Mouse (Mus musculus): ENCODE results near the gene Dgcr2. TPM values are rescaled to one million over a fixed set of nuclear protein-coding genes. Genes with fewer than 3 reads are reported as not detected.

The Dgcr2 gene
- total and polyA plus RNA-seq, 2 experiments: 31.6 to 82.2 TPM

DNA sequence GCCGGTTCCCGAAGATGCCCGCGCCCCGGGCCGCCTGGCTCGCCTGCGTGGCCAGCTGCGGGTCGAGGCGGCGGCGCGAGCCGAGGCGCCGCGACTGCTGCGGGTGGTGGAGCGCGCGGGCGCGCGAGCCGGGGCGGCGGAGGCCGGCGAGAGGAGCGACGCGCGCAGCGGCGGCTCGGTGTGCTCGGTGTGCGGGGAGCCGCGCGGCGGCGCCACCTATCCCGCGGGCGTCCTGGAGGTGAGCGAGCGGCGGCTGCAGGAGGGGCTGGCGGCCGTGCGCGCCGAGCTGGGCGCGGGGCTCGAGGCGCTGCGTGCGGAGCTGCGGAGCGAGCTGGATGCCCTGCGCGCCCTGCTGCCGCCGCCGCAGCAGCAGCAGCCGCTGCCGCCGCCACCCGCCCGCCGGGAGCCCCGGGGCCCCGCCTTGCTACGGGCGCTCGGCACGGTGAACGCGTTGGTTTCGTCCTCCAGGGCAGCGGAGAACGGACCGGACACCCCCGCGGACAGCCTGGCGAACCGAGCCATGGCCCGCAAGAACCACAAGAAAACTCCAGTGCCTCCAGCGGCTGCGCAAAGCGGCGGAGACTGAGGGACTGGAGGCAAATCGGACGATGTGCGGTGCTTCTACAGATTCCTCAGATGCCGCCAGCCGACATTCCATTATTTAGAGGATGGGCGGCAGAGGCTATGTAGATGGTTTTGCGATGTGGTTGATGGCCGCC lies 64.5 kb downstream of the Dgcr2 start:
- WGBS: 2% methylated on average over 103 of the region's 103 CpGs
- Histone ChIP-seq H3K4me1 (ENCODE audit: control insufficient read depth, insufficient read depth, low read length) (no peaks in the 10 kb centered on the region), H3K9ac (ENCODE audit: low read depth, low read length) (no peak overlapping the region), H3K36me3 (ENCODE audit: control insufficient read depth, insufficient read depth, low read length) (no peaks in the 10 kb centered on the region), H3K27ac (replicated peaks; ENCODE audit: insufficient read depth, low read depth, low read length) (no peak overlapping the region), H3K27me3 (ENCODE audit: control insufficient read depth, insufficient read depth, low read length) (peaks cover 18% of the 10 kb centered on the region), H3K79me2 (ENCODE audit: control insufficient read depth, insufficient read depth, low read length) (no peaks in the 10 kb centered on the region), H3K4me3 (ENCODE audit: insufficient read depth, low read depth, low read length) (no peak overlapping the region)
- DNase-seq (ENCODE audit: extremely low read depth, low read depth, low spot score): no peak
- no peak for TF ChIP-seq POLR2A (IDR thresholded peaks at IDR 0.05; ENCODE audit: extremely low read depth, insufficient read depth, low read length)
- TF ChIP-seq CTCF (IDR thresholded peaks at IDR 0.05; ENCODE audit: low read depth, low read length): no peak

- H3K36me3 ChIP-seq (ENCODE audit: control insufficient read depth, insufficient read depth, low read length): no peaks in the 10 kb centered on the region
These were observed 65.1 kb downstream of the Dgcr2 start for GRCm38 (mm10) chr16:17833321-17833680.

DNA sequence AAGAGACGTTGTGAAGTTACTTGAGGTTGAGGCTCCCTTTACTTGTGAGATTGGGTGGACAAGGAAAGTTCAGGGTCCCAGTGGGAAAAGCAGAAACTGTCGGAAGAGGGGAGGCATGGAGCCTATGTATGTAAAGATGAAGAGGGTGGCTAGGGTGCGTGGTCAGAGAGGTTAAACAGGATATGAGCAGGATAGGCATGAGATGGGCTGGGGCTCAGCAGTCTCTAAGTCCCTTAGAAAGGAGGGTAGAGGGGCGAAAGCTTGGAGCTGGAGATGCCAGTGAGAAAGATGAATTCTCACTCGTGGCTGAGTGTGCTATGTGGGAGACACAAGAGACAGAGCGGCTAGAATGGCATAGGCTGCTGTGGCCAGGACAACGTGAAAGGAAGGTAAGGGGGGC lies 65.5 kb downstream of the Dgcr2 start, which contains the start of gene B830017H08Rik:
Gene B830017H08Rik, plus strand, starts transcription at position 301 of the 400 bp plus-strand sequence.
- H3K4me3 ChIP-seq (ENCODE audit: insufficient read depth, low read depth, low read length): no peak within 1 kb of the TSS
- no peak within 1 kb of the TSS for H3K27ac ChIP-seq (replicated peaks; ENCODE audit: insufficient read depth, low read depth, low read length)
- no peak for TF ChIP-seq POLR2A (IDR thresholded peaks at IDR 0.05; ENCODE audit: extremely low read depth, insufficient read depth, low read length)
- no peak for TF ChIP-seq CTCF (IDR thresholded peaks at IDR 0.05; ENCODE audit: low read depth, low read length)
- H3K27me3 ChIP-seq (ENCODE audit: control insufficient read depth, insufficient read depth, low read length): peaks cover 18% of the 10 kb centered on the region
- H3K79me2 ChIP-seq (ENCODE audit: control insufficient read depth, insufficient read depth, low read length): no peaks in the 10 kb centered on the region
- DNase-seq (ENCODE audit: extremely low read depth, low read depth, low spot score): no peak
- no peaks in the 10 kb centered on the region for H3K4me1 ChIP-seq (ENCODE audit: control insufficient read depth, insufficient read depth, low read length)
- H3K36me3 ChIP-seq (ENCODE audit: control insufficient read depth, insufficient read depth, low read length): no peaks in the 10 kb centered on the region
- 32% methylated on average over 7 of the region's 7 CpGs for WGBS
- no peak within 1 kb of the TSS for H3K9ac ChIP-seq (ENCODE audit: low read depth, low read length)

More at GRCm38 (mm10) chr16:17833321-17833680, 65.1 kb downstream of the Dgcr2 start:
- 1% methylated on average over 36 of the region's 37 CpGs for WGBS
- no peak for TF ChIP-seq CTCF (IDR thresholded peaks at IDR 0.05; ENCODE audit: low read depth, low read length)
- TF ChIP-seq POLR2A (IDR thresholded peaks at IDR 0.05; ENCODE audit: extremely low read depth, insufficient read depth, low read length): no peak
- Histone ChIP-seq H3K27ac (replicated peaks; ENCODE audit: insufficient read depth, low read depth, low read length) (no peak overlapping the region), H3K79me2 (ENCODE audit: control insufficient read depth, insufficient read depth, low read length) (no peaks in the 10 kb centered on the region), H3K4me1 (ENCODE audit: control insufficient read depth, insufficient read depth, low read length) (no peaks in the 10 kb centered on the region), H3K9ac (ENCODE audit: low read depth, low read length) (no peak overlapping the region), H3K27me3 (ENCODE audit: control insufficient read depth, insufficient read depth, low read length) (peaks cover 18% of the 10 kb centered on the region), H3K4me3 (ENCODE audit: insufficient read depth, low read depth, low read length) (no peak overlapping the region)
- DNase-seq (ENCODE audit: extremely low read depth, low read depth, low spot score): no peak

DNA sequence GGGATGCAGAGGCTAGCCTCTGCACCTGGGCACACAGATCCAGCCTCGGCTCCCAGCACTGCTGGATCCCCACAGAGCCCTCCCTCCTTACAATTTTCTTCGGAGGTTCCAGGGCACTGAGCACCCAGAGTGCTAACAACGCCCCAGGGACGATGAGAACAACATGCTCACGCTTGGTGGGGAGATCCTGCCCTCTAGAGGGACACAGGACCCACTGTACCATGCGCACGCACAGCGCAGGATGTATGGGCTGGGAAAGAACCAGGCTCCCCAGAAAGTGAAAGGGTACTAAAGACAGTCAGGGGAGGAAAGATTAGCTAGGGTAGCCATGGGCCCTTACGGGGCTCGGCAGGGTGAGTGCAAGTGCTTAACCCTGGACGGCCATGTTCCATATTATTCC lies 66.6 kb downstream of the Dgcr2 start:
- Histone ChIP-seq H3K9ac (ENCODE audit: low read depth, low read length) (no peak overlapping the region), H3K4me3 (ENCODE audit: insufficient read depth, low read depth, low read length) (no peak overlapping the region), H3K27ac (replicated peaks; ENCODE audit: insufficient read depth, low read depth, low read length) (no peak overlapping the region), H3K4me1 (ENCODE audit: control insufficient read depth, insufficient read depth, low read length) (no peaks in the 10 kb centered on the region), H3K36me3 (ENCODE audit: control insufficient read depth, insufficient read depth, low read length) (no peaks in the 10 kb centered on the region), H3K79me2 (ENCODE audit: control insufficient read depth, insufficient read depth, low read length) (no peaks in the 10 kb centered on the region), H3K27me3 (ENCODE audit: control insufficient read depth, insufficient read depth, low read length) (peaks cover 18% of the 10 kb centered on the region)
- TF ChIP-seq CTCF (IDR thresholded peaks at IDR 0.05; ENCODE audit: low read depth, low read length) (no peak), POLR2A (IDR thresholded peaks at IDR 0.05; ENCODE audit: extremely low read depth, insufficient read depth, low read length) (no peak)
- DNase-seq (ENCODE audit: extremely low read depth, low read depth, low spot score): no peak
- 15% methylated on average over 11 of the region's 11 CpGs for WGBS

DNA sequence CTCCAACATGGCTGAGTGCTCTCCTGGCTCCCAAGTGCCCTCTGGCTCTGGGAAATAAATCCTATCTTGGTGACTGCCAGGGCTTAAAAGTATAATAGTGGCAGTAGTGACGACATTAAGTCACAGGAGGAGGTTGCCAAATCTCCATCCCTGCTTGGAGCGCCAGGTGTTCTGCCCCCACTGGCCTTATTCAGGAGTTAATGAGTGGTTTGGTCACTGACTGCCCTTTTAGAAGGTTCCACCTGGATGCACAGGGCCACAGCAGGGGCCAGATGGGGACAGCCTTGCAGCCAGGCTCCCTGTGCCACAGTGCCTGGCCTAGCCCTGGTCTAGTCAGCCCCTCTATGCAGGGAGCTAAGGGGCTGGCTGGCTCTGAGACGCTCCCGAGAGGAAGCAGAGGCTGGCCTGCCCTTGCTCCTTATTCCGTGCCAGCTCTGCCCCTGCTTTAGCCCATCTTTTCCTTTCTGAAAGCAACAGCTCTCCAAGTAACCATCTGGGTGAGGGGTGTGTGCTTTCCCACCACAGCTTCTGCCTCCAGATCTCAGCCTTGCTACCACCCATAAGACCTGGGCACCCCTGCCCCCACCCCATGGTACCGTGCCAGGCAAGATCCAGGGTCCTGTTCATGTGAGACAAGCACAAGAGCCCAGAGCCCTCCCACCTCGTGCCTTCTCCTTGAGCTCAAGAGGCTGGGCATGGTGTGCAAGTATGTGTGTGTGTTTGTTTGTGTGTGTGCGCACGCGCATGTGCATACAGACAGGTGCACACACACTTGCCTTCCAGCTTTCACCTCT lies 67.8 kb downstream of the Dgcr2 start:
- Histone ChIP-seq H3K36me3 (ENCODE audit: control insufficient read depth, insufficient read depth, low read length) (no peaks in the 10 kb centered on the region), H3K4me3 (ENCODE audit: insufficient read depth, low read depth, low read length) (no peak overlapping the region), H3K9ac (ENCODE audit: low read depth, low read length) (no peak overlapping the region), H3K4me1 (ENCODE audit: control insufficient read depth, insufficient read depth, low read length) (no peaks in the 10 kb centered on the region), H3K27ac (replicated peaks; ENCODE audit: insufficient read depth, low read depth, low read length) (no peak overlapping the region), H3K79me2 (ENCODE audit: control insufficient read depth, insufficient read depth, low read length) (no peaks in the 10 kb centered on the region), H3K27me3 (ENCODE audit: control insufficient read depth, insufficient read depth, low read length) (peaks cover 15% of the 10 kb centered on the region)
- DNase-seq (ENCODE audit: extremely low read depth, low read depth, low spot score): no peak
- TF ChIP-seq POLR2A (IDR thresholded peaks at IDR 0.05; ENCODE audit: extremely low read depth, insufficient read depth, low read length): no peak
- TF ChIP-seq CTCF (IDR thresholded peaks at IDR 0.05; ENCODE audit: low read depth, low read length): no peak
- 70% methylated on average over 10 of the region's 10 CpGs for WGBS
